Mouse (Mus musculus) lung, postnatal 0 days (tissue): ENCODE results near the gene Vrk1.

Experiments used
- CTCF ChIP-seq: IDR thresholded peaks from 2 replicates; pipeline ENCODE4 v1.5.1; 2016; ENCODE audit warnings: antibody characterized with exemption, mild to moderate bottlenecking
- EP300 ChIP-seq: IDR thresholded peaks from 2 replicates; pipeline ENCODE4 v1.6.1; 2016; ENCODE audit warnings: antibody characterized with exemption, mild to moderate bottlenecking, control low read depth

DNA sequence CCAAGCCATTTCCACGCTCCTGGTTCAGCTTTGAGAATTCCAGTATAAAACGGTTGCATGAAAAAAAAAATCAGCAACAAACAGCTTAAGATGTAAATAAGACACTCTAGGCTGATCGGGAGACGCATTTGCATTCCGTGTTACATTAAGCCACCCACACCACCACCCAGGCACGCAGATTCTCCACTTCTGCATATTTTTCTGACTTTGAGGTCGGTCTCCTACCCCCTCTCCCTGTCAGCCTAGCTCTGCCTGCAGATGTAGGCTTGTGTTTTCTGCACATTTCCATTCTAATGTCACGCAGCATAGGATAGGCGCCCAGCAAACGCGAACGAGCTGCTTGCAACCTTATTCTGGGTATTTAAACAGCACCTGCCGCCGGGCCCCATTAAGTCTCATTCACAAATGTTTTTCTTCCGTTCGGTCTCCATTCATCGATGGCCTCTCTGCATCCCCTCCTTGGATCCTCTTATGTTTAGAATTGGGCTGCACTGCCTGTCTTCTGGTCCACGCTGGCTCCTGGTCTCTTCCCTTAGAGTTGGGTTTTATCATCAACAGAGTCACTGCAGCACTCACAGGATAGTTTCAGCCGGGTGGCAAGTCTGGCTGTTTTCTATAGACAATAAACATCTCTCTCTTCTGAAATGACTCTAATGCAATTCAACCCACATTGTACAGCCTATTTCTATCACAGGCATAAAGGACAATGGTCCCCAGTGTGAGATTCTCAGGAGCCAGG lies 49.3 kb upstream of the Vrk1 start:
- no peak for TF ChIP-seq CTCF
- TF ChIP-seq EP300 = no peak
